Mouse (Mus musculus) layer of hippocampus, adult 18-20 months (tissue): ENCODE data around the gene Mctp2. TPM values are rescaled to one million over a fixed set of nuclear protein-coding genes. Genes with fewer than 3 reads are reported as not detected.

Source experiments
- DNase-seq, 2 experiments: peaks; one replicate each; pipeline ENCODE4 v3.0.0; 2022; ENCODE audit warnings: low spot score in 2 of 2
- total RNA-seq, 2 experiments: library from RNA; stranded (reverse); gene quantifications; 2 replicates each; pipeline ENCODE4 v1.2.3; 2021

Mctp2 gene
- total RNA-seq, 2 experiments from 2014 or later, result 1.5 to 2.0 TPM

- DNase-seq, result no peak
These were observed 124.8 kb downstream of the Mctp2 start for GRCm38 (mm10) chr7:72181651-72182050.

- DNase-seq, result no peak
These were observed 137.1 kb downstream of the Mctp2 start for GRCm38 (mm10) chr7:72169320-72169719.

- DNase-seq, result no peak
These were observed 140.4 kb downstream of the Mctp2 start for GRCm38 (mm10) chr7:72165726-72166701.

- DNase-seq, result no peak
These were observed 144.2 kb downstream of the Mctp2 start for GRCm38 (mm10) chr7:72162256-72162655.

- DNase-seq, result no peak
These were observed 146.8 kb downstream of the Mctp2 start for GRCm38 (mm10) chr7:72159513-72160063.

GRCm38 (mm10) chr7:72150799-72151708 lies 155.4 kb downstream of the Mctp2 start:
- no peak for DNase-seq

GRCm38 (mm10) chr7:72149073-72149472 lies 157.3 kb downstream of the Mctp2 start:
- peak; percentile 4 to 48 for DNase-seq

- no peak for DNase-seq
These were observed 159.6 kb downstream of the Mctp2 start for GRCm38 (mm10) chr7:72146849-72147248.

- DNase-seq, result peak in 1 of 2 experiments; percentile 3
These were observed 160.5 kb downstream of the Mctp2 start for GRCm38 (mm10) chr7:72145726-72146520.

- no peak for DNase-seq
These were observed 167.7 kb downstream of the Mctp2 start for GRCm38 (mm10) chr7:72138701-72139100.

- no peak for DNase-seq
These were observed 185.4 kb downstream of the Mctp2 start for GRCm38 (mm10) chr7:72120986-72121385.

- DNase-seq, result no peak
These were observed 186.7 kb downstream of the Mctp2 start for GRCm38 (mm10) chr7:72119713-72120112.

GRCm38 (mm10) chr7:72117376-72118077 lies 188.9 kb downstream of the Mctp2 start:
- DNase-seq, result no peak

GRCm38 (mm10) chr7:72115073-72115472 lies 191.3 kb downstream of the Mctp2 start:
- no peak for DNase-seq

GRCm38 (mm10) chr7:72110578-72110977 lies 195.8 kb downstream of the Mctp2 start:
- DNase-seq, result no peak

GRCm38 (mm10) chr7:72108639-72109399 lies 197.6 kb downstream of the Mctp2 start:
- no peak for DNase-seq

GRCm38 (mm10) chr7:72104170-72104569 lies 202.2 kb downstream of the Mctp2 start:
- DNase-seq, result no peak

- DNase-seq, result no peak
These were observed 202.8 kb downstream of the Mctp2 start for GRCm38 (mm10) chr7:72103654-72104053.

- DNase-seq, result no peak
These were observed 205.7 kb downstream of the Mctp2 start for GRCm38 (mm10) chr7:72100683-72101082.
